Mouse (Mus musculus): ENCODE results near the gene Eif3b. TPM values are rescaled to one million over a fixed set of nuclear protein-coding genes. Genes with fewer than 3 reads are reported as not detected.

Gene Eif3b
- total RNA-seq (2021), result 100 to 1,000 TPM; 147 to 157 TPM
- long read RNA-seq, experiment 1, transcript Eif3b-201 (19 exons, 2,945 nt), result major isoform, 191 of 250 reads
- long read RNA-seq, experiment 1, partial matches to known transcripts, result 37 of 250 reads
- long read RNA-seq, experiment 1, other reads (novel, unspliced or antisense), result 22 of 250 reads
- long read RNA-seq, experiment 2, transcript Eif3b-201 (19 exons, 2,945 nt), result major isoform, 576 of 683 reads
- long read RNA-seq, experiment 2, partial matches to known transcripts, result 46 of 683 reads
- long read RNA-seq, experiment 2, other reads (novel, unspliced or antisense), result 61 of 683 reads

DNA sequence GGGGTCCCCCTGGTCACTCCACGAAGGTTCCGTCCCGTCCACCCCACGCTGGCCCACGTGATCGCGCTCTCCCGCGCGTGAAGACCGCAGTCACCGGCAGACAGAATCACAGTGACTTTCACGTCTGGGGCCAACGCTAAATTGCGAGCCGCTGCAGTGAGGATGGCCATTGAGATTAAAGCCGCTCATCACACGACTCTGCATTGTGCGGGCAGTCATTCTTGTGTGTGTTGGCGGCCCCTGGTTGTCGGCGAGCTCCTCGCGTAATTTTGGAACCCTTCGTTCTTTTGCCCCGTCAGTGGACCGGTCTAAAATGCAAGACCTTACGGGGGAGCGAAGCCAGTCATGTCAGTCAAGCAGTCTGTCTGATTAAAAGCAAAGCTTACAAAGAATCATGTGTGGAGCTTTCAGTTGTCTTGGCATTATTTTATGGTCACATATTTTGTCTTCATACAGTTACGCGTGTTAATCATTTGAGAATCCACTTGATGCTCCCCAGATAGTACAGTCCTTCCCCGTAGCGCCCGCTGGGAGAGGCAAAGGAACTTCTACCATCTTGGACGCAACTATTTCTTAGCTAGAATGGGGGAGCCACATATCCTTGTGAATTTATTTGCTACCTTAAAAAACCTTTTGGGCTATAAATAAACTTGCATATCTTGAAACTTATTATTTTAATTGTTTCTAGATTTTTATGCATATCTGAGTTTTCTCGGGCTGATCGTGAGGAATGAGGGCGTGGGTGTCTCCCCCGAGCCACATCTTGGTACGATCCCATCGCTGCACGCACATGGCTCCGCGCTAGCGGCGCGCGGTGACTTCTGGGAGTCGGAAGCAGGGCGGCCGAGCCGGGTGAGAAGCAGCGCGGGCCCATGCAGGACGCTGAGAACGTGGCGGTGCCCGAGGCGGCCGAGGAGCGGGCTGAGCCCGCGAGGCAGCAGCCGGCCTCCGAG lies at the start of gene Eif3b:
Eif3b (plus strand) TSS at position 840 of the 953 bp plus-strand sequence.
- peak; percentile 61 to 74 for DNase-seq (ENCODE audit: low spot score in 2 of 2)

DNA sequence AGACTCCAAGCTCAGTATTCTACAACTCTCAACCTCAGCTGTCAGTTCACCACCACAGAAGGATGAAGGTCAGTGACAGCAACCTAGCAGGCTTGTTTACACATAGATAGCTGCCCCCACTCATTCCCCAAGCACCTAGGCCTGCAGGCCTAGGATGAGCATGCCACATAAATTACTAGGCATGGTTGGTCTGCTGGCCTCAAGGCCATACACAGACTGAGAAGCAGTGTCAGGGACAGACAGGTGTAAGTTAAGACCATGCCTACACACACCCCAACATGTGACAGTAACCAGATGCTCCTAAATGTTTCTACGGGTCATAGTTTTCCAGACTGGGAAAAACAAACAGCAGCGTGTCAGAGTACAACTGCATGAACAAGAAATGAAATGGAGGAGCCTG lies 49.7 kb upstream of the Eif3b start:
- no peak for DNase-seq (ENCODE audit: low spot score in 2 of 2)

DNA sequence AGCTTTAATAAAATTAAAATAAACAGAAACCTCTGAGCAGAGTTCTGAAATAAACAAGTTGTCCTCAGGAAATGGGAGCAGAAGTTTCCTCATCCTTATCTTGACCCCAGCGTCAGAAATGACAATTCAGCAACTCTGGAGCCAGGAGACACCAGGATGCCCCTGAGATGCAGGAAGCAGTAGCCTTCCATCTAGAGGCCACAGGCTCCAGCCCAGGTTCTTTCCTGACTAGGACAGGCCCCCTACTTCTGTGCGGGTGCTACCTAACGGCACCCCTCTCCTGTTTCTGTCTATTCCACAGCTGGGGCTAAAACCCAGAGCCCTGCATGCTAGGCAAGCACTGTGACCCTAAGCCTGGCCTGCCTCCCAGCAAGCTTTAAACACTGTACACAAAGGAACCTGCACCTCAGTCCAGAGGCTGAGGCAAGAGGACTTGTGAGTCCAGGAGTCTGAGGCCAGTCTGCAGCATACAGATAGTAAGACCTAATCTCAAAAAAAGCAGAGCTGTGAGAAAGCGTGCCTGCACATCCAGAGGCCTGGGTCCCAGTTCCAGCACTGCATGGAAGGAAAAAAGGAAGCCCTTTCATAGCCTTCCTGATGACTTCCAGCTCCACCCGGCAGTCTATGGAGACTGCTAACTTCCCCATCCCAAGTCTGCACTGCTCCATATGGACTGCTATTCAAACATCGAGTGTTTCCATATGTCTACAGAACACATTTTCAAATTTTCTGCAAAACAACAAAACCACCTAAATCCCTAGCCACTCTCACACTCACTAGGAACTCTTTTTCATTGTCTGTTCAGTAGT lies 48.5 kb upstream of the Eif3b start:
- no peak for DNase-seq (ENCODE audit: low spot score in 2 of 2)

DNA sequence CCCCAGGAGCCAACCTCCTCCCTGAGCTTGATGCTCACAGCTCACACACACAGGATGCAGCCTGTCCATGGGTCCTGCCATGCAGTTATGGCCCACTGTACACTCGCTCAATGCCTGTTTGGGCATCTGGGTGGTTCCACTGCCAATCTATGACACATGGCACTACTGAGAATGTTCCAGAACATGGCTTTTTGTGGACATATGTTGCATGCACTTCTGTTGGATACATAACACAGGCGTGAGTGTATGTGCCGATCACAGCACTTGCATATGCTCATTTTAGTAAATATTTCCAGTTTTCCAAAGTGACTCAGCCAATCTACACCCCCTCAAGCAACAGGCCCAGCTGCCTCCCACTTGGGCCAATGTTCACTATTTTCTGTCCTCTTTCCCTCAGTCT lies 47.5 kb upstream of the Eif3b start:
- DNase-seq (ENCODE audit: low spot score in 2 of 2), result no peak

DNA sequence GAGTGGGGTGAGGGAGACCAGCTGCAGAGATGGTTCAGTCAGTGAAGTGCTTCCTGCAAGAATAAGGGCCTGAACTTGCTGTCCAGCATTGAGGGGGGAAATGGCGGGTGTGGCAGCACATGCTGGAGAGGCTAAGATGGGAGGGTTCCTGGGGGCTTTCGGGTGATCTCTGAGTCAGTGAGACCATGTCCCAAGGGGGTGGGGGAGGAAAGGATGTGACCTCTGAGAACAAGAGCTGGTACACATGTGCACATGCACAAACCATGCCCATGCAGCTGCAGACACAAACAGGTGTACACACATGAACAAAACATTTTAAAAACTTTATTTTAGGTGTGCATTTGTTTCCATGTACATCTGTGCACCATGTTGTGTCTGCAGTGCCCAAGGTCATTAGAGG lies 45.4 kb upstream of the Eif3b start:
- DNase-seq (ENCODE audit: low spot score in 2 of 2), result no peak

DNA sequence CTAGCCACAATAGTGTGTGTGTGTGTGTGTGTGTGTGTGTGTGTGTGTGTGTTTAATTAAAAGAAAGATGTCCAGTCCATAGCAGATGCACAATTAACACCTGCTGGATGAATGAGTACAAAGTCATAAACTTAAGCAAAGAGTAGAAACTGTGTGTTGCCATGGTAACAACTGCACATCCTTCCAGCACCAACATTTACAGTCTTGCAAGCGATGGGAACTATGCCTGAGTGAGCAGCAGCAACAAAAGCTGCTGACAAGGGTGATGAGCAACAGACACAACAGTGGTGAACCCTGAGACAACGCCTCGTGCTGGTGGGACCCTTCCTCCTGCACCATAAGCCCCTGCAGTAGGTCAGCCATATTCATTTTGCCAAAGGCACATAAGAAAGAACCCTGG lies 44.9 kb upstream of the Eif3b start:
- no peak for DNase-seq (ENCODE audit: low spot score in 2 of 2)

DNA sequence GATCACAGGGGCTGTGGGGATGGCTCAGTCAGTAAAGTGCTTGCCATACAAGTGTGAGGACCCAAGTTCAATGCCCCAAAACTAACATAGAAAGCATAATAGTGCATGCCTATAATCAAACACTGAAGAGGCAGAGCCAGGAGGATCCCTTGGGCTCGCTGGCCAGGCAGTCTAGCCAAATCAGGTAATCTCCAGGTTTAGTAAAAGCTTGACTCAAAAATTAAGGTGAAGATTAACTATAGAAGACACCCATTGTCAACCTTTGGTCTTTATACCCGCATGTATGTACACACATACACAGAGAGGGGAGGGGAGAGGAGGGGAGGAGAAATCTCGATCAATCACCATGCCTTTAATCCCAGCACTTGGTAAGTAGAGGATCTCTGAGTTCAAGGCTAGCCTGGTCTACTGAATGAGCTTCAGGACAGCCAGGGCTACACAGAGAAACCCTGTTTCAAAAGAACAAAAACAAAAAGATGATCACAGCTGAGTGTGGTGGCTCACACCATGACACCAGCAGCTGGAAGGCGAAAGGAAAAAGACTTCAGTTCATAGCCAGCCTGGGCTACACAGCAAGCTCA lies 43.8 kb upstream of the Eif3b start:
- DNase-seq (ENCODE audit: low spot score in 2 of 2), result no peak

DNA sequence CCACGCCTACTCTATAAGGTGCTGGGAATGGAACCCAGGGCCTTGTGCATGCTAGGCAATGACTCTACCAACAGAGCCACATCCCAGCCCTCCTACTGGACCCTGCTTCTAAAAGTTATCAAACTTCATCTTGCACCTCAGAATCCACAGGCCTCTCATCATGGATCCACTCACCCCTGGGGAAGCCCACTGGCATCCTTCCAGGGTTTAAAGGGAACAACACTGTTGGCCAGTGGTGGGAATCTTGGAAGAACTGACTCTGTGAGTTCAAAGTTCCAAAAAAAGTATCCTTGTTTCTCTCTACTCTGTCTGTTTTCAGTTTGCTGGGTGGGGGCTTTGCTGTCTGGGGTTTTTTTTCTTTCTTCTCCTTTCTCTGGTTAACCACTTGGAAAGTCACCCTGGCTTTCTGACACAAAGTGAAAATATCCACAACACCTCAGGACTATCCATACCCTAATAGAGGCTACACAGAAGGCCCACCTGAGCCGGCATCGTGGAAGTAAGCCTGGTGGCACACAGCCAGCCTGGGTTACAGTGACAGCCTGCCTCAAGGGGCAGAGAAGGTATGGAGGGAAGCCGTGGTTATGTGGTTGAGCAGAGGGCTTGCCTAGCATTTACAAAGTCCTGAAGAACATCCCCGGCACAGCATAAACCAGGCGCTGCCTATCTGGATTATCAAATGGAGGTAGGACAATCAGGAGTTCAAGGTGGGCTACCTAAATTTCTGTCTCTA lies 40.8 kb upstream of the Eif3b start:
- DNase-seq (ENCODE audit: low spot score in 2 of 2), result no peak

DNA sequence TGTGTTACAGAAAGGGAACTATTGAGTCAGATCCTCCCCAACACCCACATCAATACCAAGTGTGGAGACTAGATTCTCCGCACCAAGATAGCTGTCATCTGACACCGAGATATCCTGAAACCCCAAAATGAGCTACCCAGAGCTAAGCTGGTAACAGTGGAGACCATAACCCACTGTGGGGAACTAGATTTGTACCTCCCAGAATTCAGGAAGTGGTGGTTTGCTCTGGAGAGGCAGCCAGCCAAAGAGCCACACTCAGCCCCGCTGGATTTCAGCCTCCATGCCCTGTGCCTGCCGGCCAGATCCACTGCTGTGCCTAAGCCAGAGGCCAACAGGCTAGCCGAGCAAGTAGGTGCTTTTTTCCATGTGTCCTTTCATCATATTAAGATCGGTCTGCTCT lies 39.8 kb upstream of the Eif3b start:
- DNase-seq (ENCODE audit: low spot score in 2 of 2), result no peak

DNA sequence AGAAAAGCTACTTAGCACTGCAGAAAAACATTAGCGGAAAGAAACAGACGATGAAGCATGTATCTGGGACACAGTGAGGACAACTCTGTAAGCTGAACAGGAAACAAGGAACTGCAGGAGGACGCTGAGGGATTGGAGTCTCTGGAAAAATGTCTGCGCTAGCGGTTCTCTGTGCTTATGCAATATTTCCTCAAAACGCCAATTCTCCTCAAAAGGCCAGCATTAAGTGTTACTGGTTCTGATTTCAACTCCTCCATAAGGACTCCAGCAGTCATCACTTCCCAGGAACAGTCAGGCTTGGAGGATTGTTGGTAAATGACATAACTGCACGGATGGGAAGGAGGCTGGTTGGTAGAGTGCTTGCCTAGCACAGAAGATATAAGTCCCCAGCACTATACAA lies 38.0 kb upstream of the Eif3b start:
- DNase-seq (ENCODE audit: low spot score in 2 of 2), result no peak

DNA sequence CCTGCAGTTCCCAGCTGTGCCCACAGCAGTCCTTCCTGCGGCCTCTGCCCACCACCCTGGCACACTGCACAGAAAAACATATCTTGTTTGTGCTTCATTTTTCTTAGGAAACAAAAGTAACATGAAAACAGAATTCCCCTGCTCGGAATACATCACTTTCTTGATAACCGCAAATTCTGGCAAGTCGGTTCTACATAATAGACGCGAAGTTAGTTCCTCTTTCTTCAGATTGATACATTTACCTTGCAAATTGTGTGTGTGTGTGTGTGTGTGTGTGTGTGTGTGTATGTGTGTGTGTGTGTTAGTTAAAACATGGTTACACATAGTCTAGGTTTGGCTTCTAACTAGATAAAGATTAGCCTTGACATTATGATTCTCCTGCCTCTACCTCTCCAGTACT lies 36.4 kb upstream of the Eif3b start:
- DNase-seq (ENCODE audit: low spot score in 2 of 2), result no peak

DNA sequence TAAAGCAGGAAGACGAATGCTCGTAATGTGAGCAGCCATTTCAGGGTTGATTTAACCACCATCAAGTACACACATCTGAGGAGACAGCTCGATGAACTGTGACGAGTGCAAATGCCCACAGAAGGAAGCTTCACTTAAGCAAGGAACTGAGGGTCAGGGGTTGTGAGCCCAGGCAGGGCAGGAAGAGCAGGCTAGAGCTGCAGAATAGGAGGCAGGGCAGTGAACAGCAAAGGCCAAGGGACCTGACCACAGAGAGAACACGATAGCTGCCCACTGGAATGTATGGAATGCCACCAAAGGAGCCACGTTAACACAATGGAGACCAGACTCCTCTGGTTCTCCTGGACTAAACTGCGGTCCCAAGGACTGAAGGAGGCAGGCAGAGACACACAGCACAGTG lies 35.6 kb upstream of the Eif3b start:
- DNase-seq (ENCODE audit: low spot score in 2 of 2), result no peak

DNA sequence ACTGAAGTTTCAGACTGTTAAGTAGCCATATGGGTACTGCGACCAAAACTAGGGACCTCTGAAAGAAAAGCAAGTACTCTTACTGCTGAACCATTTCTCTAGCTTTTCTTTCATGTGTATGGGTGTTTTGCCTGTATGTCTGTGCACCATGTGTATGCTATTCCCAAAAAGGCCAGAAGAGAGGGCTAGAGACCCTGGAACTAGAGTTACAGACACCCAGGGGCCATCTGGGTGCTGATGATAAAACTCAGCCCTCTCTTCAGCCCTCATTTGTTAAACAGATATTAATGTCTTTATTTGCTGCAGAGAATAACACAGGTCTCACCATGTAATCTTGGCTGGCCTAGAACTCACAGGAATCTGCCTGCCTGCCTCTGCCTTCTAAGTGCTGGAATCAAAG lies 34.7 kb upstream of the Eif3b start:
- no peak for DNase-seq (ENCODE audit: low spot score in 2 of 2)

DNA sequence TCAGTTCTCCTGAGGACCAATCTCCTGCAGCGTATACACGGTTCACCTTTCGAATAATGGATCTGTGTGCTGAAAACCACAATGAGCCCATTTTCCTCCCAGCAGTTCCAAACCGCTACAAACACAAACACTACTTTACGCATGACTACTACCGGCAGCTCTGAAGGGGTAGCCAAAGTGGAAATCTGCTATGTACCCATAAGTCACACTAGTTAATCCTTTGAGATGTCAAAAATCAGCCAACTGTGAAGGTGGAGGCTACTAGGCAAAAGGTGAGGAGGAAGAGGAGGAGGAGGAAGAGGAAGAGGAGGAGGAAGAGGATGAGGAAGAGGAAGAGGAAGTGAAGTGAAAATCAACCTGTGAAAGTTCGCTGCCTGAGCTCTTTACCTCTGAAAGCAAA lies 31.9 kb upstream of the Eif3b start:
- no peak for DNase-seq (ENCODE audit: low spot score in 2 of 2)

DNA sequence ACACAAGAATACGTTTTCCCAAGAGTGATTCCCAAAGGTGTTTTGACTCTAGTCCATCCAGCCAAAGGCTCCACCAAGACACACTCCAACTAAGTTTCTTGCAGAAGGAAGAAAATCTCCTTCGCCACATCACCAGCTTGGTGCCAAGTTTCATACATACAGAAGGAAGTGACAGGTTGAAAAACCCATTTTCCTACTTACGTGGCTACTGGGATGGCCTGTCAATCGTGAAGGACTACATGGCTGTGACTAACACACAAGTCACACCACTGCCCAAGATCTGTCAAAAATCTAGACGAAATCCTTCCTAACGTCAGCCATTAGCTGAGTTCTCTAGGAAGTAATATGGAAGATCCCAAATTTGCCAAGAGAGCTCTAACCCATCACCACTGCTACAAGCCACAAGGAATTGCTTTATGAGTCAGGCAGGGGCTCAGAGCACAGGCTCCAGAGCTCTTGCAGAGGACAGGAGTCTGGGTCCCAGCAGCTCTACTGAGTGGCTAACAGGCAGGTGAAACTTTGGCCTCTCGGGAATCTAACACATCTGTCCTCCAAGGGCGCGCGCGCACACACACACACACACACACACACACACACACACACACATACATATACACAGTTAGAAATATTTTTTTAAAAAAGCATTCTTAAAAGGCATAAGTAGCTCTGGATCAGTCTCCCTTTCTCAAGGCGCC lies 31.2 kb upstream of the Eif3b start:
- DNase-seq (ENCODE audit: low spot score in 2 of 2), result no peak

DNA sequence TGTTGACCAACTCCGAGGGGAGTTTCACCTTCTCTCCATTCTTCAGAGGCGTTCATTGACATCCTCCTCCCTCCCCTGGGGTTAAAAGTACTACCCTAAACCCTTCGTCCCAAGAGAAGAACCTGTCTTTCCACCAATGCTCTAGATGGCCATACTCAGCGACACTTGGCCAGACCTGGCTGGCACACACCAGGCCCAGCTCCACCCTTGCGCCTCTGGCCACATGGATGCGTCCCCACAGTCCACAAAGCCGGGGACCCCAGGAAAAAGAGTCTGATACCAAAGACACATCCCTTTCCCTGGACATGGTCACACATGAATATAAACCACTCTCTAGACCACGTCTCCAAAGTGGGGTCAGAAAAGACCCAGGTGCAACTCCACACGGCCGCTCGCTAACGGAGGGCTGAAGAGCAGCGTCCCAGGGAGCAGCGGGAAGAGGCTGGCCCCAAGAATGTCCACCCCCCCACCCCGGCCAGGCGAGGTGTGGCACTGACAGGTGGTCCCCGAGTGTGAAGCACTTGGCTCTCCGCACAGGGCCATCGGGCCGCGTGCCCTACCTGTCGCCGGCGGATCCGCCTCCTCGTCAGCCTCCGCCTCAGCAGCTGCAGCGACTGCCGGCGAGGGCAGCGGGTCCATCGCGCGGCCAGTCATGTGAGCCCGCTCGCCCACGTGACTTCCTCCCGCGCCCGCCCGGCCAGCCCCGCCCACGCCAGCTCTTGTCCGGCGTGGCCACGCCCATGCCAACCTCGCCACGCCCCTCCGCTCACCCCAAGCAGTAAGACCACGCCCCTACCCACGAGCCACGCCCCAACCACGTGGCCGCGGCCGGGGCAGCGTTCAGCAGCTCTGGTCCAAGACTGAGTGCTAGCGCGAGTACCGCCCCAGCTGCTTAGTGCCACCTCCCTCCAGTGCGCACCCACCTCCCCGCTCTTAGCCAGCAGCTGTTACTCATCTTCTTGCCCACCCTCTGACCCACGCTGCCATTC lies 30.2 kb upstream of the Eif3b start, which contains the start of gene Snx8:
Snx8 (minus strand) TSS at position 675 of the 989 bp plus-strand sequence.
- DNase-seq (ENCODE audit: low spot score in 2 of 2), result peak; percentile 92 to 94

DNA sequence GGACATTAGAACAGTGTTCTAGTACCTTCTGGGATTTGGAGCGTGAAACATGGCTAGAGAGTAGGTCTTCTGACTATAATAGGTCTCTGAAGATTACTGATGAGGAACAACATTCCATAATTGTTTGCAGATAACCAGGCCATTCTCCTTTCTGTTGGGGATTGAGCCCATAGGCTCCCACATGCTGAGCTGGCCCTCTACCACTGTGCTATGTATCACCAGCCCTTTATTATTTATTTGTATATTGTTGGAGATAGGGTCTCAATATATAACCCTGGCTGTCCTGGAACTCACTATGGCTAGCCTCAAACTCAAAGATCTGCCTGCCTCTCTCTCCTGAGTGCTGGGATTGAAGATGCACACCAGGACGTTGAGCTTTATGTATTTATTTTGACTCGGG lies 29.5 kb upstream of the Eif3b start:
- DNase-seq (ENCODE audit: low spot score in 2 of 2), result no peak

DNA sequence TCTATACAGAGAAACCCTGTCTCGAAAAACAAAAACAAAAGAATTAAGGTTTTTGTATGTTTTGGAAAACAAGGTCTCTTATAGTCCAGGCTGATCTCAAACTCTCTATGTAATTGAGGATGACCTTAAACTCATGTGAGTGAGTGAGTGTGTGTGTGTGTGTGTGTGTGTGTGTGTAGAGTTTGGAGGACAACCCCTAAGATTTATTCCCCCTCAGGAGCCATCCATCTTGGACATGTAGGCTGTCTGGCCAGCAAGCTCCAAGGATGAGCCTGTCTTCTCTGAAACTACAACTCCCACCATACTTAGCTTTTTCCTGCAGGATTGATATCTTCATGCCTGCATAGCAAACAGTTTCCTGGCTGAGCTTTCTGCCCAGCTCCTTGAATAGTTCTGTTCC lies 27.7 kb upstream of the Eif3b start:
- no peak for DNase-seq (ENCODE audit: low spot score in 2 of 2)

DNA sequence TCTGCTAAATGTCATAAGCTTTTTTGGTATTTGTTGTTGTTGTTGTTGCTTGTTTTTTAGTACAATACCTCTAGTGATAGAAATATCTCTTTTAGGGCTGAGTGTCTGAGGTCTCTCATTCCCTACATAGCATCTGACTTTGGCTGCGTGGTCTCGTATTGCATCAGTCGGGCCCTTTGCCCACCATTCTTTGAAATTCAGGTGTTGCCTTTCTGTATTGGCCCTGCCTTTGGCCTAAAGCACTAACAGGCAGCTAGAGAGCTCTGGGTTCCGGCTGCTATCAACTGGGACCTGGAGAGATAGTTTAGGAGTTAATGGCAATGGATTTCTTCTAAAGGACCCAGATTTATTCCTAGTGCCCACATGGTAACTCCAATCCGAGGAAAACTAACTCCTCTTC lies 27.1 kb upstream of the Eif3b start:
- DNase-seq (ENCODE audit: low spot score in 2 of 2), result no peak
